Mouse (Mus musculus) myocyte (in vitro differentiated cells): ENCODE measurements at regions not wholly inside any gene's neighbourhood (a gene's known extent, or its start where the extent isn't known, plus 50 kb on each side); places are given as distances from the start of the nearest gene placed in this dataset.

Experiments used
- H3K27me3 ChIP-seq: one replicate; pipeline ENCODE4 v1.6.1; 2011; ENCODE audit not compliant: control insufficient read depth, insufficient read depth, insufficient read length
- H3K36me3 ChIP-seq: one replicate; pipeline ENCODE4 v1.6.1; 2011; ENCODE audit not compliant: control insufficient read depth, insufficient read depth
- H3K4me2 ChIP-seq: one replicate; pipeline ENCODE4 v1.6.1; 2011; ENCODE audit warnings: low read depth, control low read depth
- H3K4me3 ChIP-seq: one replicate; pipeline ENCODE4 v1.5.1; 2011; ENCODE audit warnings: mild to moderate bottlenecking, control low read depth, moderate library complexity
- H3K79me2 ChIP-seq: one replicate; pipeline ENCODE4 v1.6.1; 2011; ENCODE audit not compliant: control insufficient read depth, insufficient read depth
- H3ac ChIP-seq: one replicate; pipeline ENCODE4 v1.6.1; 2011; ENCODE audit not compliant: control insufficient read depth, insufficient read length
- CEBPB ChIP-seq: IDR thresholded peaks from 2 replicates; pipeline ENCODE4 v1.6.1; 2011; ENCODE audit warnings: mild to moderate bottlenecking, moderate library complexity; ENCODE audit not compliant: poor library complexity, insufficient read depth, severe bottlenecking
- E2F4 ChIP-seq: IDR thresholded peaks from one replicate; pipeline ENCODE4 v1.6.1; 2011; ENCODE audit warnings: mild to moderate bottlenecking, control low read depth, moderate library complexity; ENCODE audit not compliant: insufficient read depth
- MAX ChIP-seq: IDR thresholded peaks from one replicate; pipeline ENCODE4 v1.6.1; 2011; ENCODE audit warnings: low read depth, mild to moderate bottlenecking, control low read depth
- MYOD1 ChIP-seq, 3 experiments: IDR thresholded peaks; one replicate each; pipeline ENCODE4 v1.6.1; 2011; ENCODE audit warnings: control low read depth in 2 of 3, low read depth in 2 of 3, mild to moderate bottlenecking in 2 of 3, moderate library complexity in 1 of 3; ENCODE audit not compliant: insufficient read length in 2 of 3, control insufficient read depth in 1 of 3
- MYOG ChIP-seq, 3 experiments: IDR thresholded peaks; one replicate each; pipeline ENCODE4 v1.6.1; 2011; ENCODE audit warnings: control low read depth in 2 of 3, low read depth in 2 of 3, mild to moderate bottlenecking in 2 of 3; ENCODE audit not compliant: insufficient read length in 2 of 3, control insufficient read depth in 1 of 3, insufficient read depth in 1 of 3
- POLR2A ChIP-seq: IDR thresholded peaks from one replicate; pipeline ENCODE4 v1.6.1; 2011; ENCODE audit warnings: low read depth, mild to moderate bottlenecking, control low read depth, moderate library complexity; ENCODE audit not compliant: insufficient read length
- POLR2AphosphoS2 ChIP-seq: IDR thresholded peaks from one replicate; pipeline ENCODE4 v1.6.1; 2011; ENCODE audit warnings: low read depth, control low read depth; ENCODE audit not compliant: insufficient read length
- REST ChIP-seq: IDR thresholded peaks from one replicate; pipeline ENCODE4 v1.6.1; 2011; ENCODE audit warnings: mild to moderate bottlenecking, control low read depth, moderate library complexity; ENCODE audit not compliant: insufficient read depth, insufficient read length
- SRF ChIP-seq: IDR thresholded peaks from one replicate; pipeline ENCODE4 v1.6.1; 2011; ENCODE audit warnings: low read depth; ENCODE audit not compliant: control insufficient read depth, insufficient read length
- TCF12 ChIP-seq: IDR thresholded peaks from one replicate; pipeline ENCODE4 v1.6.1; 2011; ENCODE audit warnings: mild to moderate bottlenecking, control low read depth; ENCODE audit not compliant: poor library complexity, insufficient read depth, severe bottlenecking
- TCF3 ChIP-seq: IDR thresholded peaks from one replicate; pipeline ENCODE4 v1.6.1; 2011; ENCODE audit warnings: low read depth, control low read depth; ENCODE audit not compliant: insufficient read length
- USF1 ChIP-seq: IDR thresholded peaks from one replicate; pipeline ENCODE4 v1.6.1; 2011; ENCODE audit warnings: low read depth, mild to moderate bottlenecking, control low read depth, moderate library complexity

DNA sequence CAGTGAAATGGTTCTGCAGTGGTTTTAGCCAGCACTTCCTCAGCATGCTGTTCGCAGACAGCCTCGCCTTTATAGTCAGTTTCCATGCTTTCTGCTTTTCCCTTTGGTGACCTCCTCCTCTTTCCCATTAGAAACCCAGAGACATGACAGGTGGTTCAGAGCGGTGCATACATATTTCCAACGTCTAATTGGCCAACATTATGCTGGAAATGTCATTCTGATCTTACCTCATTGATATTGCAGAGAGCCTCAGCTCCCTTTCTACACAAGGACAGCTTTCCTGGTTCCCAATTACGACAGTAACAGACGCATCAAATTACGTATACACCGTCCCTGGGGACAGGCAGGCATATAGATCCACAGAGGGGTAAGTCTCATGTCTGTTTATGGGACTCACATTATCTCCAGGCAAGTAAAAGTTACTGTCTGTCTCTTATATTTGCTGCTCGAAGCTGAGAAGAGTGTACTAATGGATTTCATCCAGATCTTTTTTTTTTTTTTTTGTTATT lies 348.6 kb upstream of the Arrdc4 start:
- H3K36me3 ChIP-seq, result no peaks in the 10 kb centered on the region
- no peak overlapping the region for H3K4me2 ChIP-seq
- H3K27me3 ChIP-seq, result no peaks in the 10 kb centered on the region
- H3ac ChIP-seq, result no peak overlapping the region
- H3K79me2 ChIP-seq, result no peaks in the 10 kb centered on the region
- TF ChIP-seq MAX (no peak), CEBPB (no peak), POLR2A (no peak), TCF3 (no peak), E2F4 (no peak), MYOG (IDR thresholded peaks at IDR 0.05; ENCODE audit: control insufficient read depth in 1 of 3, insufficient read depth in 1 of 3, insufficient read length in 2 of 3, low read depth in 2 of 3) (no peak)
- no peak overlapping the region for H3K4me3 ChIP-seq

- Histone ChIP-seq H3ac (no peak overlapping the region), H3K4me3 (no peak overlapping the region), H3K79me2 (no peaks in the 10 kb centered on the region), H3K36me3 (no peaks in the 10 kb centered on the region), H3K4me2 (no peak overlapping the region), H3K27me3 (no peaks in the 10 kb centered on the region)
- TF ChIP-seq E2F4 (no peak), MYOG (IDR thresholded peaks at IDR 0.05; ENCODE audit: control insufficient read depth in 1 of 3, insufficient read depth in 1 of 3, insufficient read length in 2 of 3, low read depth in 2 of 3) (no peak), USF1 (no peak), POLR2A (no peak), POLR2AphosphoS2 (no peak), MYOD1 (IDR thresholded peaks at IDR 0.05; ENCODE audit: control insufficient read depth in 1 of 3, insufficient read length in 2 of 3, low read depth in 2 of 3) (no peak), CEBPB (no peak), TCF3 (no peak), REST (no peak), TCF12 (no peak)
These were observed 325.7 kb upstream of the Arrdc4 start for GRCm38 (mm10) chr7:69074780-69075179.

DNA sequence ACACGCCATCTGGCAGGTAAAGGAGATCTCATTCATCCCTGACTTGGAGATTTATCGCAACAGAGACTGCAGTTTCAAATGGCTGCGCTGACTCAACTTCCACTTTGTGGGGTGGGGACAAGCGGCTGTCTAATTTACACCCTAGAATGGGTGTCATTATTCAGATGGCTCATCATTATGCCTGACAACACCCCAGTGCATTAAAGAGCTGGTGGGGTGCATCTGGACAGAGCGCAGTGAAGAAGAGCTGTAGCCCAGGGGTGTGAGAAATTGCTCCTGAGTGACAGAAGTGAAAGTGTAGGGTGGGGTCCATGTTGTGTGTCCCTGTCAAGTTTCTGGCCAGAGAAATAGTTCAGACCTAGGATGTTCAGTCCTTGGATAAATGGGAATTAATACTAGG lies 314.0 kb upstream of the Arrdc4 start:
- H3ac ChIP-seq, result no peak overlapping the region
- H3K4me2 ChIP-seq, result no peak overlapping the region

GRCm38 (mm10) chr7:69062506-69062905 lies 313.5 kb upstream of the Arrdc4 start:
- no peaks in the 10 kb centered on the region for H3K79me2 ChIP-seq
- H3K4me2 ChIP-seq, result no peak overlapping the region

More for the DNA sequence above, 314.0 kb upstream of the Arrdc4 start:
- Histone ChIP-seq H3K4me3 (no peak overlapping the region), H3K27me3 (no peaks in the 10 kb centered on the region), H3K36me3 (no peaks in the 10 kb centered on the region), H3K79me2 (no peaks in the 10 kb centered on the region)
- TF ChIP-seq POLR2A, result no peak
- TF ChIP-seq USF1, result no peak
- no peak for TF ChIP-seq MYOG (IDR thresholded peaks at IDR 0.05; ENCODE audit: control insufficient read depth in 1 of 3, insufficient read depth in 1 of 3, insufficient read length in 2 of 3, low read depth in 2 of 3)
- no peak for TF ChIP-seq MAX
- no peak for TF ChIP-seq POLR2AphosphoS2
- TF ChIP-seq E2F4, result no peak
- TF ChIP-seq SRF, result no peak
- TF ChIP-seq TCF12, result no peak
- no peak for TF ChIP-seq MYOD1 (IDR thresholded peaks at IDR 0.05; ENCODE audit: control insufficient read depth in 1 of 3, insufficient read length in 2 of 3, low read depth in 2 of 3)
- TF ChIP-seq CEBPB, result no peak
- TF ChIP-seq TCF3, result no peak
- TF ChIP-seq REST, result no peak

DNA sequence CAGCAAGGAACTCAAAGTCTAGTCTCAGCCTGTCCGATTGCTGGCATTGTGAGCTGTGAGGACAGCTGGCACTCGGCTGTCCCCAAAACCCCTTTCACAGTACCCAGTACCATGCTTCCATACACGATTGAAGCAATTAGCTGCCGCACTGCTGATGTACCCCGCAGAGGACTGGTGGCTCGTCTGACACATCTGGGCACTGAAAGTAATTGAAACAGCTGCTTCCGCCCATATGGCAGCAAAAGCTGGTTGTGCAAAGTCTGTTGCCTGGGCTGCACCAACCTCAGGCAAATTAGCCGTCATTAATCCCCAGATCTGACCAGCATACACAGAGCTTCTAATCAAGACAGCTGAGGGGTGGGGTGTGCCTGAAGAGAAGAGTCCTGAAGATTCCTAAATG lies 313.1 kb upstream of the Arrdc4 start:
- TF ChIP-seq POLR2A, result no peak
- no peak overlapping the region for H3K4me2 ChIP-seq
- no peak overlapping the region for H3K4me3 ChIP-seq
- H3K36me3 ChIP-seq, result no peaks in the 10 kb centered on the region
- no peaks in the 10 kb centered on the region for H3K27me3 ChIP-seq
- H3ac ChIP-seq, result no peak overlapping the region
- no peaks in the 10 kb centered on the region for H3K79me2 ChIP-seq

More at GRCm38 (mm10) chr7:69062506-69062905, 313.5 kb upstream of the Arrdc4 start:
- no peaks in the 10 kb centered on the region for H3K27me3 ChIP-seq
- no peak for TF ChIP-seq MYOG (IDR thresholded peaks at IDR 0.05; ENCODE audit: control insufficient read depth in 1 of 3, insufficient read depth in 1 of 3, insufficient read length in 2 of 3, low read depth in 2 of 3)
- no peak for TF ChIP-seq E2F4
- no peak for TF ChIP-seq TCF12
- no peak for TF ChIP-seq POLR2AphosphoS2
- no peak for TF ChIP-seq USF1
- no peak for TF ChIP-seq POLR2A
- no peak for TF ChIP-seq CEBPB
- TF ChIP-seq TCF3, result no peak
- TF ChIP-seq REST, result no peak
- TF ChIP-seq SRF, result no peak
- no peak for TF ChIP-seq MYOD1 (IDR thresholded peaks at IDR 0.05; ENCODE audit: control insufficient read depth in 1 of 3, insufficient read length in 2 of 3, low read depth in 2 of 3)
- TF ChIP-seq MAX, result no peak
- no peaks in the 10 kb centered on the region for H3K36me3 ChIP-seq
- no peak overlapping the region for H3K4me3 ChIP-seq
- no peak overlapping the region for H3ac ChIP-seq
